Mouse (Mus musculus): Measurements from ENCODE around the gene Tigar.

GRCm38 (mm10) chr6:127044909-127045308 is 64.4 kb downstream of the Tigar start:
- no peak for TF ChIP-seq CTCF (IDR thresholded peaks at IDR 0.05; ENCODE audit: borderline replicate concordance, insufficient read depth, low read length)
- no peak for TF ChIP-seq POLR2A (IDR thresholded peaks at IDR 0.05; ENCODE audit: low read depth, low read length)
